Mouse (Mus musculus) right cerebral cortex, postnatal 36 days (tissue): ENCODE measurements around the gene Lrig3.
A peak's percentile ranks its signal among the peaks of the same experiment; 100 is the strongest.

Source experiments
- DNase-seq, 2 experiments: peaks; one replicate each; pipeline ENCODE4 v3.0.0; 2022; ENCODE audit warnings: low spot score in 2 of 2, mixed read lengths in 1 of 2

Lrig3 gene

DNA sequence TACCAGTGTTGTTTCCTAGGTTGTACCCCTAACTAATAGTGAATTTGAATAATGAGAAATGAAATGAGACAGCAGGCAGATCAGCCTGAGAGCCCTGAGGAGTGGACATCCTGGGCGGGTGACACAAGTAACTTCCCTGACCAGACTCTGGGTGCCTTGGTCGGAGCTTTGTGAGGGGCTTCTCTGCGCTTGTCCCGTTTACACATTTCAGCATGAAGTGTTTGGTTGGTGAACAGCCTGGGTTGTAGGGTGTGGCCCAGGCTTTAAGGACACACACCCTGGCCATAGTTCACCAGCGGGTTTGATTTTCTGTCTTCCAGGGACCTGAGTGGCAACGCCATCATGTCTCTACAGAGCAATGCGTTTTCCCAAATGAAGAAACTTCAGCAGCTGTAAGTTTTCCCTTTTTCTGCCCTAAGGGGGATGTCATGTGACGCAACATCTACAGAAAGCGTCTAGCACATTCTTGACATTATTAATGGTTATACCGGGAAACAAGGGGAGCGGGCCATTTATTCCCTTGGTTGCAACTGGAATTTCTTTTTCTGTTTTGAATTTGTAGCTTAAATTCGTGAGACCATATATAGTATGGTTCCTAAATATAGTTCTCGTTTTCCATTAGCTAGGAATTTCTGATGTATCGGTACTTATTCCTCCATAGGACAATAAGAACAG lies 36.2 kb downstream of the Lrig3 start:
- DNase-seq, result no peak

DNA sequence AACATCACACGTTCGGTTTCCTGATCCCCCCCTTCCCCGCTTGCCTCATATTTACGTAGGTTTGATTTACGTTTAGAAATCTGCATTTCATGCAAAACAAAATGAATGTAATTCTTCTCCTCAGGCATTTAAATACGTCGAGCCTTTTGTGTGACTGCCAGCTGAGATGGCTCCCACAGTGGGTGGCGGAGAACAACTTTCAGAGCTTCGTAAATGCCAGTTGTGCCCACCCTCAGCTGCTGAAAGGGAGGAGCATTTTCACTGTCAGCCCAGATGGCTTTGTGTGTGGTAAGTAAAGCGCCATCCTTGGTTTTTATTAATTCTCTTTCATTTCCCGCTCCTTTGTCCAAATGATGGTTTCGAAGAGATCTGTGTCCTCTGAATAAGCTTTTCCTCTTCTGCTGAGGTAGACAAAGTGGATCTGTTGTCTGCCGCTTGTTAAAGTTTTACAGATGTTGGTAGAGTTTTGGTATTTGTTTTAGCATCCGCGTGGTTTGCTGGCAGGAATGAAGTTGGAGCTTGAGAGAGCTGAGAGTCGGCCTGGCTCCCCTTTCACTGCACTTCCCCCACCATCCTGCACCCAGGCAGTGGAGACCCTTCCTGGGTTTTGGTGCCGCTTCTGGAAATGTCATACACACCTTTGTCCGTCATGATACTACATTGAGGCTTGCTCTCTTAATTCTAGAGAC lies 37.0 kb downstream of the Lrig3 start:
- DNase-seq, result peak; percentile 36 to 42

DNA sequence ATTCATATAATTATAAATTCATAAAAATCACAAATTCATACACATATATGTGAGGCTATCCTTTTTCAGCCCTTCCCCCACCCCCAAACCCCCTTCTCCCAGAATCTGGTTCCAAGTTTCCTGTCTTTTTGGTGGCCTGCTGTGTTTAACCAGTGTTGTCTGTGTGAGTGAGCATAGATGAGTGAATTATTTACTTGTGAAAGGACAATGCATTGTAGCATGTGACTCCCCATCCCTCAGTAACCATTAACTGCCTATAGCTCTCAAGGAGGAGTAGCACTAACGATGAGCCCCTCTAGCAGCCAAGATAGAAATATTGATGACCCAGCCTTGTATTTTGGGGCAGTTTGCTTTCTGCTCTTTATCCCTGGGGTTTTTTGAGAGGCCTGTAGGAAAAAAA lies 37.9 kb downstream of the Lrig3 start:
- DNase-seq, result no peak

DNA sequence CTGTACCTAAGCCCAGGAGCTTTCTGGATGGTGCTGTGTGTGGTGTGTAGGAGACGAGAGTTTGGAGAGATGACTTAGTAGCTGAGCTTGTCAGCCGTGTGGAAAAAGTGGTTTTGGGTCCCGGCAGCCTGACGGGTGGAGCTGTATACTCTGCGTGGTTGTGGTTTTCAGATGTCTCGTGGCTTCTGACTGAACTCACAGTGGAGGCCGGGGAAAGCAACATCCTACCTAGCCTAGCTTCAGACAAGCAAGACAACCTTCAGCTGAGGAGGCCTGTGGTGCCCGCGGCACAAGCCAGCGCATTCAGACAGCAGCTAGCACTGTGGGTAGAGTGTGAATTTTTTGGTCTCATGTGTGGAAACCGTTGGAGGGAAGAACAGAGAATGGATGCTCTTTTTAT lies 47.7 kb downstream of the Lrig3 start:
- DNase-seq, result peak in 1 of 2 experiments; percentile 16

DNA sequence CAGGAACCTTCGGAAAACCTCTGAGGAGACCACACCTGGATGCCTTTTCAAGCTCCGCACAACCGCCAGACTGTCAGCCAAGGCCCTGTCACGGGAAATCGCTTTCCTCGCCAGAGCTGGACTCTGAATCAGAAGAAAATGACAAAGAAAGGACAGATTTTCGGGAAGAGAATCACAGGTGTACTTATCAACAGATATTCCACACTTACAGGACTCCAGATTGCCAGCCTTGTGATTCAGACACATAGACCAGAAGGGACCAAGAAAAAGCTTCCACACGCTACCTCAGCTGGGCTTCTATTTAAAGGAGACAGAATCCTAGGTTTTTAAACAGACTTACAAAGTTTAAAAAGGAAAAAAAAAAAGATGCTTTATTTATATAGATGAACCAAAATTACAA lies 48.7 kb downstream of the Lrig3 start:
- DNase-seq, result no peak

DNA sequence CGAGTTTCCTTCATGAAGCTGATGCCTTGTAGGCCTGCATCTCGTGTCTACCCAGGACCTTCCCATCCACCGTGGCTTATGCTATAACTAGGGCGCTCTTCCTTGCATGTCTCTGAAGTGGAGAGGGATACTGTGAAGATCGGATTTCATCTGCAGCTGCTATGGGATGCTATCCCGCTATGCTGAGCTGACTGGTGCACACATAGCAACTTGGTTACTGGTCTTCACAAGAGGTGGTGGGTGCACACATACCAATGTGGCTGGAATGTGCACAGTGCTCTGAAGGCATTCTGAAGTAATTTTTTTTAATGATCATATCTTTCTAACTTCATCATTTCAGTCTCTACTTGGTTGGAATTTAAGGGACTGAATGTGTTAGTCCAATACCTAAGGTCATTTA lies 49.7 kb downstream of the Lrig3 start:
- DNase-seq, result no peak

DNA sequence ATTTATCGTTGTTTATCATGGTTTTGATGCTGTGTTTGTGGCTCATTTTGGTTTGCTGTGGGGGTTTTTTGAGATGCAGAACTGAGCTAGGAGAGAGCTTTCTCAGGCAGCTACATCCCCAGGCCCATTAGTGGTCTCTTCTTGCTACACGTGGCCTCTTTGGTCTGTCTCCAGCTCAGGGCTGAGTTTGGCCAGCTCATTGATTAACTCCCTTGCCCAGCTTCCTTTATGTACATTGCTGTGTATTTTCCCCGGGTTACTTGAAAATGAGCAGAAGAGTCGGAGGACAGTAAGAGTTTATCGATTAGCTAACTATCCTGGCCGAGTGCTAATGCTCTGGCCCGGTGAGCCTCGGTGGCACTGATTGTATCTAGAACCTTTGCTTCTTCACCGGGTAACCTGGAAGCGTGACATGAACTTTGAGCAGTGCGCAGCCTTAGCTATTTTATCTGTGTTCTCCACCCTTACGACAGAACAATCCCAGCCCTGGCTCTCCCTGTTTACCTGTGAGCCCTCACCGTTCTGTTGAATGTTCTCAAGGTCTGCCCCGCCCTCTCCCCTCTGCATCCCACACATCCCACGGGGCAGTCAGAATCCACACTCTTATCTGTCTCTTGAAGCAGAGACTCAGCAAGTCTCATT lies 53.5 kb downstream of the Lrig3 start:
- DNase-seq, result no peak

DNA sequence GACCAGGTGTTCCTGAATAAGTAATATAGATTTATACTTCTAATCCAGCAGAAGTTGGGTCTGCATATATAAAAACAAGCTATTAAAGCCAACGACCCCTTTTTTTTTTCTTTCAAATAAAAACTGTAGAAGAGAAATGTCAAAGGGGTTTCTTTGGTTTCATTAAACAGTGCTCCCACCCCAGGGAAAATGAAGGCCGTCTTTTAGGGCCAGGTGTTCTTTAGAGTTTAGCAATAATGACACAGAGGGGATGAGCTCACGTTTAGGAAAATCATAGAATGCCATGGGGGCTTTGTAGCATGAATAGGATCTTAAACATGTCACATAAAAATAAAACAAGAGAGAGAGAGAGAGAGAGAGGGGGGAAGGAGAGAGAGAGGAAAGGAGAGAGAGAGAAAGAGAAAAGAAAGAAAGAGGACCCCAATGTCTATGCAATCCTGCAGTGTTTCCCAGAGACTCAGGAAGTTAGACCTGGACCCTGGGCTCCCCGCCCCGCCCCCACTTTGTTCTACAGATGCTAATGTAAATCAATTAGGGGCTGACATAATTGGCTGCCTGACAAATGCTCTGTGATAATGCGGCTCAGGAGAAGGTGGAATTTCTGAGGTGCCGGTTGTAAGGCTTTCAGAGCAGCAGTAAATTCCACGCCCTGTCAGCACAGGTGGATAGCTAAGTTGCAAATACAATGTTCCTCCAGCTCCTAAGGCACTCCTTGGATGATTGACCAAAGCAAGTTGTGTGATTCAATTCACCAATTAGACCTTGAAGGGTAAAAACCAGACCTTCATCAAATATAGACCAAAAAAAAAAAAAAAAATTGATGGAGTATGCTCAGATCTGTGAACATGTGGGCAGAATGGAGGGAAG lies 62.8 kb downstream of the Lrig3 start:
- DNase-seq, result no peak

DNA sequence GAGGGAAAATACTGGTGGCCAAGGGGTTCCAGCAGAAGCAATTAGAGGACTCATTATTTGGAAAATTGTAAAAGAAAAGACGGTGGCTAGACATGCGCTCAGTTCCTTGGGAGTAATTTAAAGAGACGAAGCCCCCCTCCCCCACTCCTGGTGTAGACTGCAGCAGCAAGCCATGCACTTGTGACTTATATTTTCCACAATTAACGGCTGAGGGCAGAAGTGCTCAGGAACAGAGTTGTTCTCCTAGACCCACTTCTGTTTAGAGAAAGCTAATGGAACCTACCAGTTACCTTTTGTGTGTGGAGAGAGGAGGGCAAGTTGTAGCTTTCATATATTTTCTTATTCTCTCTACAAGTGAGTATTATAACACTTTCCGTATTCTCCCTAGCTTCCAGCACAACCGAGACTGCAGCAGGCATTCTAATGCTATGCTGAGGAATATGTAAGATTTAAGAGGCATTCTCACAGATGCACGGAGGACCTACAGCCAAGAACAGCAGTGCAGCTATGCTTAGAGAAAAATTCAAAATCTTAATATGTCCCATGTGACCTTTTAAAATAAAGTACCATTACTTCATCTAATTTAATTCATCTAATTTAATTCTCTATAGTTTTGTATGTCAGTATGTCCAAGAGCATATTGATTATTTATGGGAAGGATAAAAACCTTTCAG lies 63.6 kb downstream of the Lrig3 start:
- DNase-seq, result no peak

DNA sequence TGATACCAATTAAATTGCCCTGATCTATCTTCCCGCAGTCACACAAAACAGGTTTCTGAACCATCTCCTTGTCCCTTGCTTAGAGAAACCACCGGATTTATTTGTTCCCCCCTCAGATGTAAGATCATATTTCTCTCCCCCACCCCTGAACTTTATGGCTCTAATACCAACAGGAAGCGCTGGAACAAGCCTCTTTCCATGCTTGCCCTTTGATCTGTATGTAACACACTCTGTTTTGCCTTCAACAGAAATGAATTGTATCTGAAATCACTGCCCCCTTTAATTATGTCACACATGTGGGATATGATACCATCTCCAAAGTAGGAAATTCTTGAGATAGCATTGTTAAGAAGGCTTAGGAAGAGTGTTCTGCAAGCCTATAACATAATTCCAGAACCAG lies 90.9 kb downstream of the Lrig3 start:
- DNase-seq, result no peak

DNA sequence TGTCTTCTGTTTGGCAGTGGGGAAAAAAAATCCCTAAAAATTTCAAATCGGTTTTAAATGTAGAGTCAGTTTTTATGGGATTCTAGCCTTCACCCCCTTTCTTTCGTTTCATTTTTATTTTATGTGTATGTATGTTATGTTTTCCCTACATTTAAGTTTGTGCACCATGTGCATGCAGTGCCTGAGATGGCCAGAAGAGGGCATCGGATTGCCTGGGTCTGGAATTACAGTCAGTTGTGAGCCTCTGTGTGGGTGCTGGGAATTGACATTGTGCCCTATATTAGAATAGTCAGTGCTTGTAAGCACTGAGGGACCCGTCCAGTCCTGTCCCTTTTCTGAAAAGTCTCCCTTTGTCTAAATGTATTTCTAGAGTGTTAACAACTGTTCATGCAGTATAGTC lies 96.8 kb downstream of the Lrig3 start:
- DNase-seq, result no peak
